In the genomic region with DNA sequence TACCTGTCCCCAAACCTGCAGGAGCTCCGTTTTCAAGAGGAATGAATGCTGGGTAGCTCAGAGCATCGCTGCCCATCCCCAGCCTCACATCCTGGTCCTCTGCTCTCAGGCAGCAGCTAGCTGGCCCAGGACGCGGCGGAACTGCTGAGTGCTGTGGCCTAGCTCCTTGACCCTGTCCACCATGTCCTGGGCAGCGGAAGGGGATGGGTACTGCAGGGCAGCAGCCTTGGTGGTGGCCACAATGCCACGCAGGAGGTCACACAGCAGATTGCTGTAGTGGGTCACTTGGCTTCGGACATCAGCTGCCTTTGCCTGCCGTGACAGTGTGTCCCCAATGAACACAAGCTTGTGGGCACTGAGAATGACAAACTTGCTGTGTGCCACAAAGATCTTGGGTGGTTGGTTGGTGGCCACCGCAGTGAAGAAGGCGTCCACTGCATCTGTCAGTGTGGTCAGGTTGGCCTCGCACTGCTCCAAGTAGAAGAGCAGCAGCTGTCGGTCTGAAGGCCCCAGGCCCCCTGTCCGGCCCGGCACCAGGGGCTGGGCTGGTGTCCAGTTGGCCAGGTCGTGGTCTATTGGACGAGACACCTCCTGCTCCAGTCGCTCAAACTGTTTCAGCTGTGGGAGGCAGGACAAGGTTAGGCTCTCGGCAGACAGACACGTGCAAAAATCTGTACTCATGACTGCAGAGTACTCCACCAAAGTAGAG, we compare ENCODE assay signal across 27 mouse cellular contexts. TPM values are rescaled to one million over a fixed set of nuclear protein-coding genes. Genes with fewer than 3 reads are reported as not detected.
DNase-seq lines count a peak whose midpoint lies in the region; ATAC-seq lines count a peak whose summit lies in the region.
"Had no signal": no experiment of that assay in that cellular context is flagged by ENCODE, and none has a peak within 500 bp of the region (broad histone marks: within the 10 kb centered on the region; RNA-seq: fewer than 3 reads in every experiment).

No protein-coding gene starts in this region.

- no peak for ATAC-seq in cerebellum, adult (ENCODE audit: insufficient number of reproducible peaks, low FRiP score, low TSS enrichment)
- ATAC-seq: forebrain, embryonic 13.5 days; hindbrain, postnatal 0 days; intestine, embryonic 15.5 days; liver, embryonic 12.5 days; liver, postnatal 0 days; midbrain, embryonic 13.5 days had no signal

- DNase-seq in cerebellum, adult 8-10 months: peak; percentile 13
- DNase-seq in gastrocnemius, postnatal 10 days: peak; percentile 53
- DNase-seq in gastrocnemius, adult 8-10 months (ENCODE audit: low spot score in 2 of 2): no peak
- DNase-seq in kidney, adult 18-20 months: peak; percentile 24
- no peak for DNase-seq in kidney, postnatal 4 days
- DNase-seq in ovary, postnatal 36 days (ENCODE audit: low spot score): peak; percentile 3
- no peak for DNase-seq in ovary, postnatal 10 days (ENCODE audit: low spot score)
- DNase-seq: adrenal gland, postnatal 14 days; cerebellum, postnatal 36 days; heart, postnatal 14 days; kidney, postnatal 10 days; liver, postnatal 0 days; lung, postnatal 36 days; right cerebral cortex, postnatal 25 days; thymus, postnatal 14 days had no signal

RNA-seq across cellular contexts. Expression of gene Ctrb1, which starts 20.1 kb away (rescaled TPM):
- not detected for total RNA-seq in gastrocnemius, postnatal 10 days (2021)
- under 1 TPM in 1 of 4 experiments, not detected in 3; 0.35 TPM for total RNA-seq in gastrocnemius, adult 8-10 months (2022)
- total RNA-seq: G1E; heart, adult 8-10 months; heart, postnatal 14 days; hindbrain, postnatal 0 days; layer of hippocampus, postnatal 14 days; left cerebral cortex, adult 2 months; left cerebral cortex, postnatal 25 days; megakaryocyte-erythroid progenitor cell, adult 5-6 weeks had no signal

RNA-seq across cellular contexts. Expression of gene Bcar1, which starts 32.7 kb away (rescaled TPM):
- 10 to 100 TPM; 22.3 to 27.1 TPM for total RNA-seq in gastrocnemius, postnatal 10 days (2021)
- 10 to 100 TPM; 10.7 to 11.1 (median 10.8) TPM for total RNA-seq in gastrocnemius, adult 8-10 months (2022)
- total RNA-seq: megakaryocyte-erythroid progenitor cell, adult 5-6 weeks had no signal

Comparison
In these comparisons a context has a peak if more than half of its experiments do, and no peak if none do; other contexts are left out.
1. DNase-seq: peak in cerebellum, adult 8-10 months (single experiment), gastrocnemius, postnatal 10 days (single experiment), kidney, adult 18-20 months (single experiment) and ovary, postnatal 36 days (single experiment); none in gastrocnemius, adult 8-10 months (0 of 2), kidney, postnatal 4 days (0 of 2) and ovary, postnatal 10 days (single experiment).